Mouse (Mus musculus) liver, embryonic 13.5 days (tissue): ENCODE measurements around the gene Mybpc1. TPM values are rescaled to one million over a fixed set of nuclear protein-coding genes. Genes with fewer than 3 reads are reported as not detected.

Source experiments
- ATAC-seq: fragments of 200-750 bp; cut with Nextera tagmentation; 2 replicates; pipeline ENCODE4 v1.8.0; 2017; ENCODE audit warnings: low read depth, mild to moderate bottlenecking, moderate number of reproducible peaks, moderate library complexity
- DNase-seq: peaks from one replicate; pipeline ENCODE4 v3.0.0; 2022
- H3K27ac ChIP-seq: fragments of 300-500 bp; sonication (generic); 2 replicates; pipeline ENCODE4 v1.5.1; 2015; ENCODE audit warnings: moderate library complexity, mild to moderate bottlenecking, inconsistent platforms
- H3K27me3 ChIP-seq: fragments of 300-500 bp; sonication (generic); 2 replicates; pipeline ENCODE4 v1.6.1; 2015; ENCODE audit warnings: mild to moderate bottlenecking, inconsistent platforms
- H3K36me3 ChIP-seq: fragments of 300-500 bp; sonication (generic); 2 replicates; pipeline ENCODE4 v1.6.1; 2015; ENCODE audit warnings: mild to moderate bottlenecking, inconsistent platforms
- H3K4me1 ChIP-seq: fragments of 300-500 bp; sonication (generic); replicated peaks from 2 replicates; pipeline ENCODE4 v1.6.1; 2015; ENCODE audit warnings: inconsistent platforms
- H3K4me2 ChIP-seq: fragments of 300-500 bp; sonication (generic); 2 replicates; pipeline ENCODE4 v1.6.1; 2015; ENCODE audit warnings: inconsistent platforms, mild to moderate bottlenecking, moderate library complexity
- H3K4me3 ChIP-seq: fragments of 300-500 bp; sonication (generic); replicated peaks from 2 replicates; pipeline ENCODE4 v1.5.1; 2015; ENCODE audit warnings: mild to moderate bottlenecking, inconsistent platforms
- H3K9ac ChIP-seq: fragments of 300-500 bp; sonication (generic); 2 replicates; pipeline ENCODE4 v1.6.1; 2015; ENCODE audit warnings: mild to moderate bottlenecking, inconsistent platforms
- H3K9me3 ChIP-seq: fragments of 300-500 bp; sonication (generic); replicated peaks from 2 replicates; pipeline ENCODE4 v1.6.1; 2016; ENCODE audit warnings: inconsistent platforms
- WGBS: fragments of 180-500 bp; shearing (Covaris S2); methylation state at CpG from one replicate; pipeline ENCODE4 v1.1.7; 2015; ENCODE audit not compliant: insufficient replicate concordance; 5-methylcytosine and 5-hydroxymethylcytosine counted together
- polyA plus RNA-seq: library from polyadenylated mRNA; unstranded; fragments of >200 nt; fragmentation: Nextera tagmentation; extraction: Ambion mirVana; gene quantifications from 2 replicates; pipeline ENCODE4 v1.2.1, GENCODE M21; 2015

Gene Mybpc1
- polyA plus RNA-seq, 1 experiment from 2014 or later: 0.62 TPM

DNA sequence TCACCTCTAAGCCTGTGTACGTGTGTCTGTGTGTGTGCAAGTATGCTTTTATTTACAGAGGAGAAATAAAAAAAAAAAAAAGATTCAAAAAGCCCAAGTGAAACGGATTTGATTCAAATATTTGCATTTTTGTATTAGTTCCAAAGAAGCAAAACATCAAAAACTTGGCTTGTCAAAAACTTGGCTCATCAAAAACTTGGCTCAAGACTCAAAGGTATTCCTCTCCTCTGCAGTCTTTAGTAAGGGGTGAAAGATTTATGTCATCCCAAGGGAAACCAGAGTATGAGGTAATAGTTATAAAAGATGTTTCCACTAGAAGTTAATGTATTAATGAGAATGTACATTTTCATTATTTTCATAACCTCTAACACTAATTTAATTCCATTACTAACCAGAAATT is 1.2 kb downstream of the Mybpc1 start:
- no peaks in the 10 kb centered on the region for H3K4me1 ChIP-seq
- H3K27ac ChIP-seq: no peak overlapping the region
- no peak overlapping the region for H3K4me2 ChIP-seq
- no peak overlapping the region for H3K9ac ChIP-seq
- H3K4me3 ChIP-seq: no peak overlapping the region
- no peaks in the 10 kb centered on the region for H3K9me3 ChIP-seq
- no peaks in the 10 kb centered on the region for H3K36me3 ChIP-seq
- 43% methylated on average over 2 of the region's 2 CpGs for WGBS
- ATAC-seq (no peak), DNase-seq (no peak)
- no peaks in the 10 kb centered on the region for H3K27me3 ChIP-seq

DNA sequence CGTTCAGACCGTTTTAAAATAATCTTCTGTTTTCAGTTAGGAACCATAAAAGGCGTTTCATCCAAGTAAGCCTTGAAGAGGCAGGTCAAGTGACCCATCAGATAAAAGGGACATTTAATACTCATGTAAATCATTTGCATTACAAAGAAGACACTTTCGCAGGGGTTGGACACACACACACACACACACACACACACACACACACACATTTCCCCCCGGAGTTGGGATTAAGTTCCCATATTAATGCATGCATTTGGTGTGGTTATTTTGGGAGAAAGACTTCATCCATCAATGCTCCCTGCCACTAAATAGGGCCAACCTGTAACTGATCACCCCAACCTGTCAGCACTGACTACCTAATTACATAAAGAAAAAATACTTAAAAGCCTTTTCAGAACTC is 1.7 kb downstream of the Mybpc1 start:
- Histone ChIP-seq H3K4me2 (no peak overlapping the region), H3K27ac (no peak overlapping the region), H3K27me3 (no peaks in the 10 kb centered on the region), H3K9ac (no peak overlapping the region), H3K9me3 (no peaks in the 10 kb centered on the region), H3K4me1 (no peaks in the 10 kb centered on the region), H3K36me3 (no peaks in the 10 kb centered on the region), H3K4me3 (no peak overlapping the region)
- 61% methylated on average over 5 of the region's 5 CpGs for WGBS
- no peak for DNase-seq
- no peak for ATAC-seq

DNA sequence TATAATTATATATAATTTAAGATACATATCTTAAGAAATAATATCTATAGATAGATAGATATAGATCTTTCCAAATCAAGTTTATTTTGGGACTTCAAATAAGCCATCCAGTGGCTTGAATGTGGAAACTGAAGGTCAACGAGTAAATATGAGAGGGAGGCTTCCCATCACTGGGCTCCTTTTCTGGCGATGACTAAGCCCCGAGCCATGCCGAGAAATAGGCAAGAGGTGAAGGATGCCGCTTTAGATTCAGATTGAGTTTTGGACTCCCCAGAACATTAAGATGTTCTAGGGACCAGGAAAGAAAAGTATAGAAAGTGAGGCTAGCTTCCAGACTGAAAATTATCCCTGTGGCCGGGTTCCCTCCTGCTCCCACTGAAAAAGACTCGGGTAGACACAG is 4.4 kb downstream of the Mybpc1 start:
- 75% methylated on average over 7 of the region's 7 CpGs for WGBS
- Histone ChIP-seq H3K9ac (no peak overlapping the region), H3K9me3 (no peaks in the 10 kb centered on the region), H3K4me1 (no peaks in the 10 kb centered on the region), H3K36me3 (no peaks in the 10 kb centered on the region), H3K4me2 (no peak overlapping the region), H3K4me3 (no peak overlapping the region), H3K27ac (no peak overlapping the region), H3K27me3 (no peaks in the 10 kb centered on the region)
- ATAC-seq: no peak
- DNase-seq: no peak

DNA sequence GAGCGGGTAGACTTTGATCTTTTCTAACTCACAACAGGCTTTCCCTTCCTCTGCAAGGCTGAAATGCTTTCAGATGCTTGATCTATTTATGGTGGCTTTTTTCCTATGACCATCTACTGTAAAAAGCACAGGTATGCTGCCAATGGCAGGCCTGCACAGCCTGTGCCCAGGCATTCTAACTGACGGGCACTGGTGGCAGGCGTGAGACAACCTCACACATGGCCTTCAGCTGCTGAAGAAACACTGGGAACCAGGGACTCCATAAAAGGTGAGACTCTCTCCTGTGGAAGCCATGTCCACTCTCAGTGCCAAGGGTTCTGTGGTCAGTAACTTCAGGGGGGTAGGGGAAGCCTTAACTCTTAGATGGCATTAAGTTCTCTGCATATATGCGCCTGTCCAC is 12.6 kb downstream of the Mybpc1 start:
- DNase-seq (no peak), ATAC-seq (no peak)
- Histone ChIP-seq H3K27ac (no peak overlapping the region), H3K27me3 (no peaks in the 10 kb centered on the region), H3K4me2 (no peak overlapping the region), H3K9ac (no peak overlapping the region), H3K4me3 (no peak overlapping the region), H3K4me1 (no peaks in the 10 kb centered on the region), H3K9me3 (no peaks in the 10 kb centered on the region), H3K36me3 (no peaks in the 10 kb centered on the region)
- 75% methylated on average over 4 of the region's 4 CpGs for WGBS

DNA sequence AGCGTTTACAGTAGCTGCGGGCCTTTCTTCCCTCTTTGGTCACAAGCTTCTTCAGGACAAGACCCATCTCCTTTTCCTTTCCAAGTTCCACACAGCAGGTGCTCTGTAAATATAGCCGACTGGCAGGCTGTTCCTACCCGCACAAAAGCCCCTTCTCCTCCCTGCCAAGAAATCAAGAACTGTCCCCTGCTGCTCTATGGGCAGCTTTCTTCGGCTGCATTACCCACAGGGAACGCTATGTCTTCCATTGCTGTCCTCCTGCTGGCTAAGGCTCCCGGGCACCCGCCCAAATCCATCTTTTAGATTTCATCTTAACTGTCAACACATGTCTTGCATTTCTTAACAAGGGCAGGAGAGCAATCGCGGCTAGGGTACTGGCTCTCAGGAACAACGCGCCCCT is 13.9 kb downstream of the Mybpc1 start:
- H3K9ac ChIP-seq: no peak overlapping the region
- DNase-seq (no peak), ATAC-seq (no peak)
- no peak overlapping the region for H3K4me2 ChIP-seq
- no peak overlapping the region for H3K27ac ChIP-seq
- H3K9me3 ChIP-seq: no peaks in the 10 kb centered on the region
- H3K4me3 ChIP-seq: no peak overlapping the region
- no peaks in the 10 kb centered on the region for H3K4me1 ChIP-seq
- H3K36me3 ChIP-seq: no peaks in the 10 kb centered on the region
- WGBS: 69% methylated on average over 12 of the region's 12 CpGs
- no peaks in the 10 kb centered on the region for H3K27me3 ChIP-seq

DNA sequence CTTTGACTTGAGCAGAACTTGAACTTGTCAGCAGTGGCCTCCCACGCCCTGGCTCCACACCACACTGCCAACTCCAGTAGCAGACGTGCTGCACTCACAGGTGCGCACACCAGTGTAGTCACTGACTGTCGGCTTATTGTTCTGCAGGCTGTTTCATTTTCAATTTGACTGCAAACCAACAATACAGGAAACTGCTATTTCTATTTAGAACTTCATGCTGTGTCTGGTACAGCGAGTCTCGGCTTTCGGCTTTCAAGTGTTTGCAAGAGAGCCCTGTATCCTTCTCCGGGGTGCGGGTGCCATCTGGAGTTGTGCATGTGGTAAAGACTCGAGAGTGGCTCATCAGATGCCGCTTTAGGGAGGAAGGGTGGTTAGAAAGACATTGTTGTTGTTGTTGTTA is 20.5 kb downstream of the Mybpc1 start:
- no peaks in the 10 kb centered on the region for H3K36me3 ChIP-seq
- H3K9ac ChIP-seq: no peak overlapping the region
- no peaks in the 10 kb centered on the region for H3K9me3 ChIP-seq
- no peak overlapping the region for H3K4me2 ChIP-seq
- H3K27me3 ChIP-seq: no peaks in the 10 kb centered on the region
- DNase-seq (no peak), ATAC-seq (no peak)
- H3K4me1 ChIP-seq: no peaks in the 10 kb centered on the region
- no peak overlapping the region for H3K27ac ChIP-seq
- WGBS: 78% methylated on average over 11 of the region's 11 CpGs
- H3K4me3 ChIP-seq: no peak overlapping the region

DNA sequence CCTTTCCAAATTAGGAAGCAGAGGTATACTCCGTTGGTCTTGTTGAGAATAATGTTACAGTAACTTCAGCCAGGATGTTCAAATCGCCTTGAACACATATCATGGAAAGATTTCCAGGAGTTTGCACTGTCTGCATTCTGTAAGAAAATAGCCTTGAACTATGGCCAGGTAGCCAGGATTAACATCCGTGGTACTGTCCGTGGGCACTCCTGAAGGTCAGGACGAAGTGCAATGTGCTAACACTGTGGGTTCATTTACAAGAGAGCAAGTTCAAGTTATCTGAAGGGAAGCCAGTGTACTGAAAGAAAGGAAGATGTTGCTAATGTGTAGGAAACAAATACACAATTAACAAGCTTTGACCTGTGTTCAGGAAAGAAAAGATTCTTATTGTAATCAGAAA is 24.2 kb downstream of the Mybpc1 start:
- H3K36me3 ChIP-seq: no peaks in the 10 kb centered on the region
- H3K4me2 ChIP-seq: no peak overlapping the region
- 71% methylated on average over 5 of the region's 5 CpGs for WGBS
- H3K4me1 ChIP-seq: no peaks in the 10 kb centered on the region
- H3K9me3 ChIP-seq: no peaks in the 10 kb centered on the region
- no peak for DNase-seq
- no peak overlapping the region for H3K4me3 ChIP-seq
- no peak overlapping the region for H3K27ac ChIP-seq
- no peak overlapping the region for H3K9ac ChIP-seq
- no peak for ATAC-seq
- H3K27me3 ChIP-seq: no peaks in the 10 kb centered on the region

DNA sequence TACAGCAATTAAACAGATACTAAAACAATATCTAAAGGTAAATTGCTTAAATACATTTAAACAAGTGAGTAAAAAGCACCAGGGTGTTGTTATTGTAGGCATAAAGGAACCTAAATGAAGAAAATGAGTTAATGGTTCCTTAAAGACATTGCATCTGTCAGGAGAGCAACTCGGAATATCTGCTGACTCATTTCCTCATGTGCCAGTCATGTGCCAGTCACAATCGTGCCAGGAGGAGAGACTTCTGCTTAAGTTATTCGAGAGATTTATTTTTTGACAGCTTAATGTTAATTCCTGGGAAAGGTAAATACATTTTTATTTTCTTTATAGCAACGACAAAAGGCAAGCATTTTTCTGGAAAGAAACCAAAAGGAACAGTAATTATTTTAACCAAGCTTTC is 26.3 kb downstream of the Mybpc1 start:
- no peaks in the 10 kb centered on the region for H3K9me3 ChIP-seq
- H3K4me3 ChIP-seq: no peak overlapping the region
- no peak for ATAC-seq
- WGBS: 38% methylated on average over 4 of the region's 4 CpGs
- no peak for DNase-seq
- no peak overlapping the region for H3K9ac ChIP-seq
- H3K36me3 ChIP-seq: no peaks in the 10 kb centered on the region
- H3K27me3 ChIP-seq: no peaks in the 10 kb centered on the region
- no peak overlapping the region for H3K27ac ChIP-seq
- no peaks in the 10 kb centered on the region for H3K4me1 ChIP-seq
- H3K4me2 ChIP-seq: no peak overlapping the region

DNA sequence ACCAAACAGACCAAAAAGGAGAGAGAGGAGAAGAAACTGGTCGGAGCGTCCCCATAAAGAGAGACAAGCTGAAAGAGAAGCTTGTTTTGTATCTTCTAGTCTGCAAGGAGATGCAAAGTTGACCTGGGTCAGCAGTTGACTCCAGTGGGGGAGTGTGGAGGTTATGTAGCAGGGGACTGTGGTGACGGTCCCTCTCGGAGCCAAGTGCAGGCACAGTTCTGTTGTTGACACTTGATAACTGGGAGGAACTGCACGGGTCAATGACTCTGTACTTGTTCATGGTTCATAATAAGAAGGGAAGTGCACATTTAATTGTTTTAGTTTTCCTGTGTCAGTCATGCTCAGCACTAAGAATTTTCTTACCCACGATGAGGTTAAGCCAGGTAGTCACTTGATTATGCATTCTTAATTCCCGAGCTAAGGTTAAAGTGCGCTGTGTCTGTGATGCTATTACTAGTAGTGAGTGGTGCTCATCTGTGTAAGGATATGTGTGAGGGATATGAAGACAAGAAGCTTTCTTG is 30.8 kb downstream of the Mybpc1 start:
- Histone ChIP-seq H3K4me2 (no peak overlapping the region), H3K36me3 (no peaks in the 10 kb centered on the region), H3K27me3 (no peaks in the 10 kb centered on the region), H3K27ac (no peak overlapping the region), H3K4me3 (no peak overlapping the region), H3K9ac (no peak overlapping the region), H3K4me1 (no peaks in the 10 kb centered on the region), H3K9me3 (no peaks in the 10 kb centered on the region)
- 71% methylated on average over 8 of the region's 8 CpGs for WGBS
- no peak for DNase-seq
- ATAC-seq: no peak

DNA sequence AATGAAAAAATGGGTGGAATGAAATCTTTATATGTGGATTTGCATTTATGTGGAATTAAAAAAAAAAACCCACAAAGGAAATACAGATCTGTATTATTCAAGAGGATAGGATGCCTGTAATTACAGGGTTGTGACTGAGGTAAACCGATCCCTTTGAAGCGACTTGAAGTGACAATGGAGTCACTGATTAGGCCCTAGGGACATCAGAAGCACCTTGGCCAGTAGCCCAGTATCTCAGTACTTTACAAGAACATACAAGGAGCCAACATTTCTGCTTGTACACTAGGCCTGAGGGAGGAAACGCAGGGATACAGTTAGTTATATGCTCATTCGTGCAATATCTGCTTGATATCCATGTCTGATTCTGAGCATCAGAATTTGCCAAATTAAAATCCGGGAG is 32.8 kb downstream of the Mybpc1 start:
- Histone ChIP-seq H3K4me1 (no peaks in the 10 kb centered on the region), H3K4me2 (no peak overlapping the region), H3K27me3 (no peaks in the 10 kb centered on the region), H3K36me3 (no peaks in the 10 kb centered on the region), H3K9ac (no peak overlapping the region), H3K9me3 (no peaks in the 10 kb centered on the region), H3K27ac (no peak overlapping the region), H3K4me3 (no peak overlapping the region)
- WGBS: 67% methylated on average over 5 of the region's 5 CpGs
- DNase-seq: no peak
- ATAC-seq: no peak

DNA sequence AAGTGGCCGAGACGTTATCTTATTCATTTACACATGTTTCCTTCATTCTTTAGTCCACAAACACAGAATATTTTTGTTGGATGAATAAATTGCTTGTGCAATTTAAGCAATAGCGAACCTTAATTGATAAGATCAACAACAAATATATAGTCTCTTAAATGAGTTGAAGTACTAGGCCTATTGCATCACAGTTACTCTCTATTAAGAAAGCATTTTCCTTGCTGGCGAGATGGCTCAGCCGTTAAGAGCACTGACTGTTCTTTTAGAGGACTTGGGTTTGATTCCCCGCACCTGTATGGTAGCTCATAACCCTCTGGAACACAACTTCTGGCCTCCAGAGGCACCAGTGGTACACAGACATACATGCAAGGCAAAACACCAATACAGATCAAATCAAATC is 47.9 kb downstream of the Mybpc1 start:
- Histone ChIP-seq H3K27me3 (no peaks in the 10 kb centered on the region), H3K9me3 (no peaks in the 10 kb centered on the region), H3K27ac (no peak overlapping the region), H3K4me2 (no peak overlapping the region), H3K4me1 (no peaks in the 10 kb centered on the region), H3K4me3 (no peak overlapping the region), H3K36me3 (no peaks in the 10 kb centered on the region), H3K9ac (no peak overlapping the region)
- ATAC-seq: no peak
- WGBS: 66% methylated on average over 6 of the region's 6 CpGs
- no peak for DNase-seq

DNA sequence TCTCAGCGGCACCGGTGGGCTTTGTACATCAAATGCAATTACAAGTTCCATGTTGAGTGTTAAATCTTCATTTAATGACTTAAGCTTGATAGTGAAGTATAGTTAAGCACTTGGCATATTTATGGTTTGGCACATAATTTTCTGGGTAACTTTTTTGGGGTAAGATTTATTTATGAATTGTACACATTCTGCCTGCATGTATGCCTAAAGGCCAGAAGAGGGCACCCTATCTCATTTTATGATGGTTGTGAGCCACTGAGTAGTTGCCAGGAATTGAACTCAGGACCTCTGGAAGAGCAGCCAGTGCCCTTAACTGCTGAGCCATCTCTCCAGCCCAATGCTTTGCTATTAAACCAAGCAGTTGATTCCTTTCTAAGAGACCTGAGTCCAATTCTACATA is 52.2 kb downstream of the Mybpc1 start:
- no peak overlapping the region for H3K9ac ChIP-seq
- H3K4me3 ChIP-seq: no peak overlapping the region
- no peaks in the 10 kb centered on the region for H3K36me3 ChIP-seq
- no peaks in the 10 kb centered on the region for H3K4me1 ChIP-seq
- H3K27ac ChIP-seq: no peak overlapping the region
- no peaks in the 10 kb centered on the region for H3K27me3 ChIP-seq
- DNase-seq (no peak), ATAC-seq (no peak)
- 80% methylated on average over 2 of the region's 2 CpGs for WGBS
- H3K9me3 ChIP-seq: no peaks in the 10 kb centered on the region
- H3K4me2 ChIP-seq: no peak overlapping the region
